Mouse (Mus musculus) lung, postnatal 10 days (tissue): Measurements from ENCODE around the gene Atp1a1.

Experiments
- DNase-seq: peaks from one replicate; pipeline ENCODE4 v3.0.0; 2021

Atp1a1 gene

DNA sequence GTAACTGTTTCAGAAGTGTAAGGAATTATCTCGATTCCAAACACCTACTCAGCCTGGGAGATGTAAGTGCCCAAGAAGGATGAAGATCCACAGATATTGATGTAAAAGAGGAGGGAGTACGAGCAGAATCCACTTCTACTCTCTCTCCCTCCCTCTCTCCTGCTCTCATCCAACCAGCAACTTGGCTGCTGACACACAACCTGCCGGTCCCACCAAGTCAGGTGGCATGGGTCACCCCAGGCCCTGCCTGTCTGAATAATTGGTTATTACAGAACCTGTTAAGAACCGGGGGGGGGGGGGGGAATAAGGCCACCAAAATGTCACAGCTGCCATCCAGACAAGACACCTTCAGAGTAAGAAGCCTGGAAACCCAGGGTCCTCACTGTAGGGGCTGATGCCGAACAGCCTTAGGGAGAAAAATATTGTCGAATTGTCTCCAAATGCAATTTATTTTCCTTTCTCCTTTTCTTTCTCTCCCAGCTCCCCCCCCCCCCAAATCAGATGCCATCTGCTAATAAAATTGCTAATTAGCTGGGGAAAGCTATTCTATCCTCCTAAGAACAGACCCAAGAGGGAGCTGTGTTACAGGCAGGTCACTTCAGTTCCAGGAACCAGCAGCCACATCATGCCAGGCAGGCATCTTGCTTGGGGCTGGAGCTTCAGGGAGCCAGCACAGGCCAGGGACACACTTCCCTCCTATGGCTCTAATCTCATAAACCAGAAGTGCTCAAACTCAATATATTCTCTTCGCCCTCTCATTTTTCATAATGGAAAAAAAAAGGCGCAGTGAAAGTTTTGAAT lies 6.7 kb upstream of the Atp1a1 start:
- no peak for DNase-seq

DNA sequence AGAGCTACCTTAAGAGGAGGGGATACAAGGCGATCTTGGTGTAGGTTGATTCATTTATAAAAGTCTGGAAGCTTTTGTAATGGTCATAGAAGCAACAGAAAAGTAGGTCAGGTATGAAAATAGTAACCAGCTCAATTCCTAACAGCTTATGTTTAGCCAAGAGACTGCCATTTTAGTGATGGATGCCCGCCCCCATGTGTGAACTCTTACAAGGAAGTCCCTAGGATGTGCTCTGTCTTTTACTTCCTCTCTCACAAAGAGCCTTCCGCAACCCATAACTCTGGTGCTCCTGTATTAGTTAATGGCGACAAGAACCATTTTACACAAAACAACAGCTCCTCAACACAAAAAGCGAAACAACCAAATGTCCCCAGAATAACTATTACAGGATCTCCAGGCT lies 4.8 kb upstream of the Atp1a1 start:
- DNase-seq = no peak

DNA sequence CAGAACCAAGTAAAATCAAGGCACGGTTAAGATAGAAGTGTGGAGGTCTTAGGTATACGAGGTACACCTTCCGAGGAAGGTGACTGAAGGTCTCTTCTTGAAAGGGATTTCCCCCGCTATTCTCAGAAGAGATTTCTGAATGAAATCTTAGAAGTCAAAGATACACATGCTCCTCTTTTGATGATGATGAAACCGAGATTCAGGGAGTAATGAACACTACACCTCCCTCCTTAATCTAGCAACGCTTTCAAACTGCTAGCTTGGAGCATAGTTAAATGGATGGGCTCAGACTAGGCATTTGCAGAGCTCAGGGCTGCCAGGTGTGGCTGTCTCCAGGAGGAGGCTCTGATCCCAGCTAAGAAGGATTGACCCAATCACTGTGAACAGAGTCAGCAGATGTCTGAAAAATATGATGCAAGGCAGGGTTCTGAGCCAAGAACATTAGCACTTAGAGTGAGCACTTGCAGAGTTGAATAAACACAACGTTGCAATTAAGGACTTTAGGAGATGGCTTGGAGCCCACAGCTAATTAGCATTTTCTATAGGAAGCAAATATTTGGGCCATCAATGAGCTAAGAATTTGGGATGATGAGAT lies 2.5 kb upstream of the Atp1a1 start:
- peak; percentile 64 for DNase-seq

DNA sequence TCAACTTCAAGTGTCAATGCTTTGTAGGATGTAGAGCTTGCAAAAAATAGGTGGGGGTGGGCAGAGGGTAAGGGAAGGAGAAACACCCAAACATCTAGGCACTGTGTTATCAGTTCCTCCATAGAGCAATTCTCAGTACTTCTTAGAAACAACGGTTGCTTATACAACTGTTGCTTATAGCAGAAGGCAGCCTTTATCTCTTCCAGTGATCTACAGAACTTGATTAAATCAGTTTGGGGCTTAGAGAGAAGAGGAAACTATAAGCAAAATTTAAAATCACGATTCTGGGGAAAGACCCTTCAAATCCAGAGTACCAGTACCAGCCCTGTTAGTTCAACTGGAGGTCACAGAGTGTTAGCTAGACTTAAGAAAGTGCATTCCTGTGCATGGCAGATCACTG lies 1.2 kb upstream of the Atp1a1 start:
- no peak for DNase-seq

DNA sequence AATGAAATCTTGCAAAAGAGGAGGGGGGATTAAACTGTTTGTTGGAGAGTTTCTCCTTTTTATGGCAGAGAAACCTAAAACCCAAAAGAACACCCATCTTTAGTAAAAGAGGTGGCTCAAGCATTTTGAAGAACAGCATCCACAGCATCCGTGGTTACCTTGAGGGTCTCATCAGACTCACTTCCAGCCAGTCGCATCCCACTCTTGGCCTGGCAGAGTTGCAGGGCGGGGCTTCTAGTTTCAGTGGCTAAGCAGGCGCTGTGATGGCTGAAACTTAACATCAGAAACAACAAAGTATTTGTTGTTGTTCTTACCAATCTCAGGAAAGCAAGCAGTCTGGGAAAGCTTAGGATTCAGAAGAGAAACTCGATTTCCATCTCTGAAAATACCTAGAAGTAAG lies 807 bp upstream of the Atp1a1 start:
- DNase-seq = no peak

DNA sequence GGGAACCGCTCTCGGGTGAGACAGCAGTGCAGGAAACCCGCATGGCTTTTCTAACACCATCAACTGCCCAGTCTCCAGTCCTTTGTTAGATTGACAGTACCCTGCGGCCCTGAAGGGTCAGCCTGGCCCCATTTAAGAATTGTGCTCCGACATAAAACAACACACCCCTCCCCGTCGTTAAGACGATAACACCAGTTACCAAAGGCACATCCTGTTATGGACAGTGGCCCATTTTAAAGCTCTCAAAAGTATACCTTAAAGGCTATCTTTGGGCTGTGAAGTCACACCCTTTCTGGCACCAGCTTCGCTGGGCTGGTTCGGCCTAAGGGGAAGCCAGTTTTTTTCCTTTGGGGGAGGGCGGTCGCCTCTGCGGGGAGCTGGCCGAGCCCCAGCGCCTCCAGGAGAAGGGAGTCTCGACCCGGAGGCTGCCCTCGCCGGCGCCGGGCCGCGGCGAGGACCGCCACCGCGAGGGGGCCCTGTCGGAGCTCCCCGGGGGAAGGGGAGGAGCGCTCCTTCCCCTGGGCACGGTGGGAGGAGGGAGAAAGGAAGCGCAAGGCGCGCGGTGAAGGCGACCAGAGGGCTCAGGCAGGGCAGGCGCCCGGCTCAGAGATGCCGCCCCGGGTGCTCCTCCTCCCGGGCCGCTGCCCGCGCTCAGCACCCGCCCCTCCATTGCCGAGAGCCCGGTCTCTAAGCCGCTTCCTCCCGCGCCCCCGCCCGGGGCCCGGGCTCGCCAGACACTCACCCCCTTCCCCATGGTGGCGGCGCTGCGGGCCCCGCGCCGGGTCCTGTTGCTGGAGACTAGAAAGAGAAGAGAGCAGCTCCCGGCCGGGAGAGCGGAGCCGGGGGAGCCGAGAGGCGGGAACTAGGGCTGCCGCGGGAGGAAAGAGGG lies 579 bp downstream of the Atp1a1 start:
- peak; percentile 89 for DNase-seq

DNA sequence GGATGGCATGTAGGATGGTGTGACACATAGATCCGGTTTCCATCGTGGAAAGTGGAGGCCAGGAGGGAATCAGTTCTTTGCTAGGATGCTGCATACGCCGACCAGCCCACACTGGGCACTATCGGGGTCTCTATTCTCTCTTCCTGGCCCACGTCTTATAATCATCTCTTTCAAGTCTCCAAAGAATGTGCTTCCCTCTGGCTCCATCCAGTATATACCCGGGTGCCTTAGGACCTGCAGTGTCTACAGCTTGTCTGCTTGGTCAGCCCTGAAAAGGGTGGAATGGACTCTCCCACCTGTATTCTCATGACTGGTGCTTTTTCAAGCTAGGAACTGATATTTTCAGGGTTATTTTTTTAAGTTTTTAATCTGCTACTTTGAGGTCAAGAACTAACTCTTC lies 1.3 kb downstream of the Atp1a1 start:
- DNase-seq = no peak

DNA sequence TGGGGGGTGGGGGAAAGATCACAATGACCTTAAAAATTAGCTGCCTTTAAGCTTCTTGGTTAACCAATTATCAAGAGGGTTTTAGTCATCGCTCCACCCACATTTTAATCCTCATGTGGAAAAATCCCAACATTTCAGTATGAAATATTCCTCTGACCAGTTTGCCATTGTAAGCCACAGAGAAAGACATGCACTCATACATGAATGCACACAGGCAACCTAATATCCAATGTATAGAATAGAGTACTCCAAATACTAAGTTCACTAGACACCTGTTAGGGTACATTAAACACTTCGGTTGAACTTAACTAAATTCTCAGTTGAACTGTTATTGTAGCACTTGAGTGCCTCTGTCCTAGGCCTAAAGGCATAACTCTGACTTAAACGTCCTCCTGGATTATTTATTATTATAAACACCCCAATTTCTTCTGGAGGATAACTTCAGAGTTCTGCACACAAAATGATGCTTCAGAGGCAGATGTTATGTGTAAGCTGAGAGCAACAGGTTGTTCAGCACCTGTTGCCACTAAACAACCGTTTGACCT lies 1.9 kb downstream of the Atp1a1 start:
- DNase-seq = no peak

DNA sequence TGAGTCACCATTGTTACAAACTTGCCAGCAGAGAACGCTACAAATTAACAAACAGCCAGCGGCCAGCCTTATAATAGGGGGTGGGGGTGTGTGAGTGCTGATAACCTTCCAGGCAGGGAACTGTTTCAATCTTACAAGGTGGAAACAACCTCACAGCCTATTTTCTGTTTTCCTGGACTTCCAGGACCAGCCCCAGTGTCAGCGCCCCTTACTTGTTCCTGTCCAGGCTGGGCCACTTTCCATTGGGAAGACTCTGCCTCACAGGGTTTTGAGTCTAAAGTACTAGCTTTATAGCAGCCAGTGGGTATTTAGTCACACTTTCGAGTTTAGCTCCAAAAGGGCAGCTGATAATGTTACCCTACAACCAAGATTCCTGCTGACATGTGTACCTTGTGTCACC lies 2.8 kb downstream of the Atp1a1 start:
- DNase-seq = no peak

DNA sequence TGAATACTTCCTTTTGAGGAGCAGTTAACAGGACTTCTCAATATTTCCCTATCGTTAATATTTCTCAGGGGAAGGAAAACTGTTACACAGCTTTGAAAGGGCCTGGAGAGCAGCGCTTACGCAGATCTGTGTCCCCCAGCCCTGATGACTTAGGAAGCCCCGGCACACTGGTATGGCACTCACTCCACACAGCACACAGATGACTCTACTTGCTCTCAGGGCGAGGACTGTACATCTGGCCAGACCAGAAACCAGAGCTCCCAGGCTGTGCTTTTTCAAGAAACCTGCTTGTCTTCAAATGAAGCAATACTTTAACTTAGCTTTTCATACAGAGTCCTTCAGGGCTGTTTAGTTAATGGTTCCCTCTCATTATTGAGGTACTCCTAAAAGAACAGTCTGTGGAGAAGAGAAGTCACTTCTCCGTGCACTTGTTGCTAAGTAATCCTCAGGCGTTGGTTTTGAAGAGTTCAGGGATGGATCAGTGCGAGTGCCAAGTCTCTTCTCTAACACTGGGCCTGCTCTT lies 3.4 kb downstream of the Atp1a1 start:
- no peak for DNase-seq

DNA sequence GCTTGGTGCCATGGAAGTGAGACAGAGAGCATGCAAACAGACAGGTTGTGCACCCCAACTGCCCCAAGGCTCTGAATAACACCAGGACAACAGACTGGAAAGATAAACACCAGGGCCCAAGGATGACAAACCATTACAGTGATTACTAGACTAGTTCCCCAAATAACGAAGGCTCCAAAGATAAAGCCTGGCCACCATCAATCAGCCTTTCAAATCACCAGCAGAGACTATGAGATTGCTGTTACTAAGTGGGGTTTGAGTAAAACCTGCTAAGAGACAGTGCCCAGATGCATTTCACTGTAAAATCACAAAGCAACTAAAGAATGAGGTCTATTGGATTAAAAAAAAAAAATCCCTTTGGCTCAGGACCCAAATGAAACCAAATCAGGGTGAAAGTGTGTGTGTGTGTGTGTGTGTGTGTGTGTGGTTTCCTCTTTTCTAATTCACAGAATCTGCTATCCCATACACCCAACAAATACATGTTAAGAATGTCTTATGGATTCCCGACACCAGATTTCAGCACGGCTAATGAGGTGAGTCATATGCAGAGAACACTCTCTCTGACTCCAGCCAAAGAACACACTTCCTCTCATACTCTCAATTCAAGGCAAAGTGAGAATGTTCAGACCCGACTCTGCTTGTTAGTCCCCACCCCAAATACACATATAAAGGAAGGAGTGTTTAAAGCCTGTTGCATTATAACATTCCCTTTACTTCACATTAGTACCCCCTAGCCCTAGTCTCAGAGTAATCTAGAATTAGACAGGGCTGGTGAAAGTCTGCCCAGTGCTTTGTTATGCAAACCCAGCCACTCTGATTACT lies 4.4 kb downstream of the Atp1a1 start:
- no peak for DNase-seq

DNA sequence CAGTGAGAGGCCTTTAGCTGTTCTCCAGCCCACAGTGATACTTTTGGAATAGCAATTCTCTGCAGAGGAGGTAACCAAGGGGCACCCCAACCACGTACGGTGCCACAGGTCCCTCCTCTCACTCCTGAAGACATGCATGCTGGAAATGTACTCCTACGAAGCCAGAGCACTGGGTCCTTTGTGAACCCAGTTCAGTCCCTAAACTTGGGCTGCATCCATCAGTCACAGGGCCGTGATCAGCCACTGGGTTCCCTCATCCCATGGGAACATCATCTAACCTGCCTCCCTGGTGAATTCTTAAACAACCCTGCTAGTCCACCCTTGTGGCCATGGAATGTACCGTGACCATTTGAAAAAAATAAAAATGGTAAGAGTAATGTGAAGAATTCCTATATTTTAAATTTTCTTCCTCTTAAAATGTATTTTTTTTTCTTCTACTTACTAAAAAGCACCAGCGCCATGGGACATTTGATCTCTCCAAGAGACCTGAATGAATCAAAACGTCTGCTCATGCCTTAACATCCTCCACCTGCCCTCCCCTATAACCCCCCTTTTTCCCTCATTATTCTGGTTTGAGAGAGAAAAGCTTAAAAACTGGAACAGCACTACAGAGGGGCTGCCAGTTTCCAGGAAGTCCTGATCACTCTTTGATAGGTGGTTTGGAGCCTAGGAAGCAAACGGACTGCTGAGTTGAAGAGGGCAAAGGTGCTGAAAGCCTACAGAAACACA lies 5.1 kb downstream of the Atp1a1 start:
- no peak for DNase-seq

DNA sequence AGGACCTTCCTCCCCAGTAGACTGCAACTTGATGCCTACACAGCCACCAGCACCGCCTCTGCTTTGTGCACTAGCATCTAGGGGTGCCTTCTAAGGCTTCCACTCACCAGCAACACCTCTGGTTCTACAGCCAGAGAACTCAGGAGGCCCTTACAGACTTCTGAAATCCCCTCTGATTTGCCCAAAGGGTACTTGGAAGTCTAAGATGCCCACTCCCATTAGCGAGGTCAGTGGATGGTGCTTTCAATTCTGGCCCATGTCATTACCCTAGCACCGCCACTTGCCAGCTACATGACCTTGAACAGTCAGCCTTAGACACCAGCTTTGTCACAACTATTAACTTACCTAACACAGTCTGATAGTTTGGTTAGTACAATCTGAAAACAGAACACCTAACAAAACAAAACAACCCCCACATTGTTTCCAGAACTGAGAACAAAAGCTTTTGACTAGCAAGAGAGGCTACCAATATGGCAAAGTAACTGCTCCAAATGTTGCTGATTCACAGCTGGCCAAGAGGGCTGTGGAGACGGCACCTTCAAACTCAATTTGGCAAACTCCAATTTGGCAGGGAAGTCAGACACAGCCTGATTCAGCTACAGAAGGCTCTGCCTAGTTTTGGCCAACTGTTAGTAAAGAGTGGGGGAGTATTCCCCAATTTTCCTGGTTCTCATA lies 6.1 kb downstream of the Atp1a1 start:
- DNase-seq = no peak

DNA sequence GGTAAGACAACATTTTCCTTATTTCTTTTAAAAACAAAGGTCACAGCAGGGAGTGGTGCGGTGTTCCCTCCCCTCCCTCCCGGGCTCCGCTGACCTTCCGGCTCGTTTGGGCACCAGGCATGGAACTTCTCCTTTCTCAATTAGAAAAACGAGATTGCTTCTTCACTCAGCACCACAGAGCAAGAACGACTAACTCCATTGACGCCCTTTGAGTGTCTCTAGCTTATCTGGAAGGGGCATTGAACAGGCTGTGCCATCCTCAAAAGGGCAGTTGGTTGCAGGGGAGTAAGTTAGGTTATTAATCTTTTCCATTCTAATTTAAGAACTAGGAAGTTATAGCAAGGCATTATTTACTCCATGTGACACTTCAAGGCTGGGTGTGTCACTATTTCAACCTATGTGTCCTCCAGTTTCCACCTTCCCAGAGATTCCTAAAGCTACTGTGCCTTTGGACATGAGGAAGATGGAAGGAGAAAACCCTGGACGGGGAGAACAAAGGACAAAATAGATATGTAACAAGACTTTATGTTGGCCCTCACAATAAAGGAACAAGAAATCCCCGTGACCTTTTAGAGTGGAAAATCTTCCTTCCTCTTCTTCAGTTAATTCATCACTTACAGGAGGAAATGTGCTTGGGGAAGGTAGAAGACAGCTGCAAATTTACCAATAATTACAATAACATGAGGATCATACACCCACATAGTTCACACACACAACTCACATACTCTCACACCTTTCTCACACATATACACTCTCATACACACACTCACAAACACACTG lies 7.0 kb downstream of the Atp1a1 start:
- DNase-seq = no peak

DNA sequence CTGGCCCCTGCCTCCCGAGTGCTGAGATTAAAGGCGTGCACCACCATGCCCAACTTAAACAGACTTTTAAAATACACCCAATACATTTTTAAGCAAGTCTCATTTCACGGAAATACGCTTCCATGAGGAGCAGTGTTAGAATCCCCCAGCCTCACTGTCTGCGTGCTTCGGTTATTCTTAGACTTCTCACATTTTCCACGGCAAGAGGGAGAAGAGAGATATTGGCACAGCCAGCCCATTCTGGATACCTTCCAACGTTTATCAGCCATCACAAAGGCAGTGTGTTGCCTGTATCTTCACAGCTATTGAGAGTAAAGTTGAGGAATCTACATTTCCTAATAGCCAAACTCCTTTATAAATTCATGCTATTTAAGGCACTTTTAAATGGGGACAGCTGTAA lies 7.8 kb downstream of the Atp1a1 start:
- DNase-seq = peak; percentile 63

DNA sequence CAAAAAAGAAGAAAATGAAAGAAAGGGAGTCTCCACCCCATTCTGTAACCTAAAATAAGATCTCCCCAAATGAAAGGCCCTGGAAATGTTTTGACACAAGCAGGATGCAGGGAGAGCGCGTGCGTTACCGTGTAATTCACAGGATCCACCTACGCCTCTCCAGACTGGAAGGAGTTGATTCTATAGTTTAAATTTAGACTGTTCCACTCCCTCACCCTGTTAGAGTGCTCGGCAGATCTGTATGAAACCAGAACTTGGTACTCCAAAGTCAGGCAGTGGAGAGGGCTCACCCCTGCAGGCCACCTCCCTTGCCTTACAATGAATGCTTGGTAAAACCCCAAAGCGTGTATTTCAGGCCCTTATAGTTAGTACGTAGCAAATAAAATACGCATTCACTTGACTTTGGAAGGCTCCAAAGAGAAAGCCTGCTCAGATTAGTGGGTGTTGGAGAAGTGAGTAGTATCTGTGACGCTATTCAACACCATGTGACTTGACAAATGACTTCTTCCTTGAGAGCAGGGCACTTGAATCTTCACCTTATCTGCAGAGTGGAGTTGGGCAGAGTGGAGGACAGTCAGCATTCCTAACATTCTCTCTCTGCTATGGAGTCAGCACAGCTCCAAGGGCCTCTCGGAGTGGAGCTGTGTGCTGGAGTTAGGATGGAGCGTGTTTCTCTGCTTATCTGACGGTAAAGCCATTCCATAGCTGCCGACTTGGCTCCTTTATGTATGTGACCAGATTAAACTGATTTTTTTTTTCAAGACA lies 8.4 kb downstream of the Atp1a1 start:
- no peak for DNase-seq

DNA sequence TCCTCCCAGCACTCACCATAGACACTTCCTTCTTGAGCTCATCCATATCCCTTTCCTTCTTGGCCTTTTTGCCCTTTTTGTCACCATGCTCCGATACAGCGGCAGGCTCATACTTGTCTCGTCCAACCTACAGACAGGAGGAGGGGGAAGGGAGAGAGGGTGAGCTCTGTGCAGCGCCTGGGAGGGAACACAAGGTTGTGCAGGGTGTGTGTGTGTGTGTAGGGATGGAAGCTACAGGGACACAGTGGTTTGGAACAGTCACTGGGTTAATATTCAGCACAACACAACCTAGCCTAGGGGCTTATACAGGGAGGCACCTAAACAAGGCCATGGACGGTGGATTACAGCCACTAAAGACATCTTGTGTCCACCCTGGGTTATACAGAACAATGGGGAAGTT lies 9.5 kb downstream of the Atp1a1 start:
- no peak for DNase-seq

DNA sequence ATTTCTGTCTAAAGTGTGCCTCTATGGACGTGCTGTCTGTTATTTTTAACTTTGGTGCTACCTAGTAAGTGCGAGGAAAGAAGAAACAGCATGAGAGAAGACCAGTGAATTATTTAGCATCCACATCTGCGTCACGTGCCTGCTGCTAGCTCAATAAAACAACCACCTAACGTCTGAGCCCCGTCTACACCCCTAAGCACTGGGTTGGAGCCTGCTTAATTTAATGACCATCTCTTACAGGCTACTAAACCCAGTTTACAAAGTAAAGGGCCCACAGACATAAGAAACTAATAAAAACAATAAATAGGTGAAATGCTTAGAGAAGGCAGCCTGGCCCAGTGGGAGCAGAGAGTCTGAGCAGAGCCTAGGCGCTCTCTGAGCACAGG lies 11.2 kb downstream of the Atp1a1 start:
- DNase-seq = no peak
